Mouse (Mus musculus): ENCODE measurements around the gene Rabl2.
A peak's percentile ranks its signal among the peaks of the same experiment; 100 is the strongest.

The Rabl2 gene

DNA sequence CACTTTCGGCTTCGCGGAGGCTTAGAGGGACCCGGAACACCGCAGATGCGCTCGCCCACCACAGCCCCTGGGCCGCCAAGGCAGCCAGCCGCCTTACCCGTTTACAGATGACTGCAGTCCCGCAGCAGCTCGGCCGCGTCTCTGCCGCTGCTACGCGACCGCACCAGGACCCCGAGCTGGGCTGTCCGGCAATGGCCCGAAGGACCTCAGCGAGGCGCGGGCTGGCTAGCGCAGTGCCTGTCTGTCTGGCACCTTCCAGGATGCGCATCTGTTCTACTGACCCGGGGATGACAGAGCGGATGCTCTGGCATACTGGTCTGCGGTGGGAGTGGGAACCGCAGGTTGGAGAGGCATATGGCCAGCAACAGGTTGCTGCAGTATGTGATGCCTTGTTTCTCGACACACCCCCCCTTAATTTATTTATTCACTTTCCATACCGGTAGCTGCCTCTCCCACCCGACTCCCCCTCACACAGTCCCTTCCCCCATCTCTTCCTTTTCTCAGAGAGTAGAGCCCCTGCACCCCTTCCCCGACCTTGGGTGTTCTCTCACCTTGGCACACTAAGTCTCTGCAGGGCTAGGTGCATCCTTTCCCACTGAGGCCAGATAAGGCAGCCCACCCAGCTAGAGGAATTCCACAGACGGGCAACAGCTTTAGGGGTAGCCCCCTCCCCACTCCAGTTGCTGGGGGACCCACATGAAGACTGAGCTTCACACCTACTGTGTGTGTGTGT is at the start of gene Rabl2:
Rabl2 (minus strand) TSS at position 201 of the 733 bp plus-strand sequence.
- DNase-seq (ENCODE audit: low read depth, low spot score) = peak; percentile 44

DNA sequence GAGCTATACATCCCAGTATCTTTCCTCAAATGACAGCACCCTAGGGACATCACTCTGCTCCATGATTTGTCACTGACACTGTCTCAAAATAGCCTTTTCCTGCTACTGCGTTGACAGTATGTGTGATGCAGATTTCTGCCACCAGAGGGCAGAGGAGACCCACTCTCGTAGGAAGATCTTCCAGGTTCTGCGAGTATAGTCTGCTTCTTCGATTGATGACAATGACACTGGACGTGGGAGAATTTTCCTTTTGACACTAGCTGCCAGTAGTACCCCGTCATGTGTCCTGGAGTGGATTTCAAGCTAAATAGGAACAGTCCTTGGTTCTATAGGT is 31.9 kb upstream of the Rabl2 start:
- DNase-seq (ENCODE audit: low read depth, low spot score) = peak; percentile 5

DNA sequence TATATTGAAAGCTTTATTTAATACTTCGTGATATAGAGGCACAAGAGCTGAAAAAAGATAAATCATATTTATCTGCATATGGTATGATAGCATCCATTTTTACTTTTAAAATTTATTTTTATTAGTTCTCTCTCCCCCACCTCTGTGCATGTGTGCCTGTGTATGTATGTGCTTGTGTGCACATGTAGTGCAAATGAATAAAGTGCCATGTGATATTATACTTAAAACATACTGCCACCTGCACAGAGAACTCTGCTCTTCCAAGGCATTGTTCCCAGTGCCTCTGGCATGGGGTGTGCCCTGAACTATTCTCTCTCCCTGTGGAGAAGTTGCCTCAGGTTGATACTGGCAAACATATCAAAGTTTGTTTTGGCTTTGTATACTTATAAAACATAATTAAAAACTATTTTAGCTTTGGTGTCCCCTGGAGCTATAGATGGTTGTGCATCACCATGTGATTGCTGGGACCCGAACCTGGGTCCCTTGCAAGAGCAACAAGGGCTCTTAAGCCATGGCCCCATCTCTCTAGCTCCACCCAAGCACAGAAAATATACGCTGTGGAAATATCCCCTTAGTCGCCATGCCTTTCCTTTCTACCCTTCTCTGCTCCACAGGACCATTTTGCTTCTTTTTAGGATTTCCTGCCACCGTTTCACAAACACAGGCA is 31.4 kb upstream of the Rabl2 start:
- DNase-seq (ENCODE audit: low read depth, low spot score) = no peak

DNA sequence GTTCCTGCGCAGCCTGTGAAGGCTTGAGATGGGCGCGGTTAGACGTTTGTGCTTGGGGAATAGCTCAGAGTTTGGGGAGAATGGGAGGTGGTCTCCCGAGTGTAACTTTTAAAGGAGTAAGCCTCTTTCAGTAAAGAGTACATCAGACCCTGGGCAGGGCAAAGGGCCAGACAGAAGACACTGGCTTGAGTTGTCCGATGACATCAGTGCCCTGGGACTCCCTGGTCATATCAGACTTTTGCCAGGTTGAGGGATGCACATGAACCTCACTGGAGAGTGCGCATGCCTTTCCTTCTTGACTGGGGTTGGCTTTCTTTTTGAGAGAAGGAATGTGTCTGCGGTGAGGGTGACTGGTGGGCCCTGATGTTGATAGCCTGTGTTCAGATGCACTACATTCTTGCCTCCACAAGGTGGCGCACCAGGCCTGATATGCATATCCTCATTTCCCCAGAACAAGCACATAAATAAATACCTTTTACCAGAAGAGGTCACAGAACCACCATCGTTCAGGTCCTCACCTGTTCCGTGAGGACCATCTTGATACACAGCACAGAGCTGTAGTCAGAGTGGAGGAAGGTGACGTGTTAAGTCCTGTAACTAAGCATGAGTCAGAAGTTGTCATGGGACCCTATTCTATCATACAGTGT is 30.7 kb upstream of the Rabl2 start:
- peak; percentile 4 for DNase-seq (ENCODE audit: low read depth, low spot score)

DNA sequence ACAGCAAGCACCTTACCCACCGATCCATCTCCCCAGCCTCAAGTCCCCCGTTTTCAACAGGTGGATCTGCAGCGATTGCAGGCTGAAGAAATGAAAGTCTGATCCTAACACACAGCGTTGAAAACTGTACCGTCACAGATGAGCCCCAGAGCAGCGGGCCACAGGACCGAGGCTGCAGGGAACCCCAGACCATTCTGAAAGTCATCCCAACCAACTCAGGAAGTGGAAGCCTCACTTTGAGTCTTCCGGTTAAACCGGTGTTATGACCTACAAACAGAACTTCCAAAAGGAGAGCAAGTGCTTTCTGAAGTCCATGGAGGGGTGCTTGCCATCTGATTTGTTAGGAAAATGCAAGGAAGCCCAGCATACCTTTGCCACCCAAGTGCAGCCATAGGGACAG is 16.2 kb upstream of the Rabl2 start:
- no peak for DNase-seq (ENCODE audit: low read depth, low spot score)

DNA sequence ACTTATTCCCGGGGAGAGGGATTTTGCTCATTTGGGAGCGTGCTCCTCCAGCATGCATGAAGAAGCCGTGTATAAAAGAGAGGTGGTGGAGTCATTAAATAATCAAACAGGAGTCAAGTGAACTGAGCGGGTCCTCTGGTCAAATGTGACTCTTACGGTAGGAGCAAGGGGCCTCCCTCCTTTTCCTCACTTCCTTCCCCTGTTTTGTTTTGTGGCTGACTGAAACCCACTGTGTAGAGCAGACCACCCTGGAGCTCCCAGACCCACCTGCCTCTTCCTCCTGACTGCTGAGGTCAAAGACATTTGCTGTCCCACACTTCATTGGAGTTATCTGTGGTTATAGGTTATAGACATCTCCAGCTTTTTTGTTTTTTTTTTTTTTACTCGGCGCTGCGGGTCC is 15.8 kb upstream of the Rabl2 start:
- no peak for DNase-seq (ENCODE audit: low read depth, low spot score)

DNA sequence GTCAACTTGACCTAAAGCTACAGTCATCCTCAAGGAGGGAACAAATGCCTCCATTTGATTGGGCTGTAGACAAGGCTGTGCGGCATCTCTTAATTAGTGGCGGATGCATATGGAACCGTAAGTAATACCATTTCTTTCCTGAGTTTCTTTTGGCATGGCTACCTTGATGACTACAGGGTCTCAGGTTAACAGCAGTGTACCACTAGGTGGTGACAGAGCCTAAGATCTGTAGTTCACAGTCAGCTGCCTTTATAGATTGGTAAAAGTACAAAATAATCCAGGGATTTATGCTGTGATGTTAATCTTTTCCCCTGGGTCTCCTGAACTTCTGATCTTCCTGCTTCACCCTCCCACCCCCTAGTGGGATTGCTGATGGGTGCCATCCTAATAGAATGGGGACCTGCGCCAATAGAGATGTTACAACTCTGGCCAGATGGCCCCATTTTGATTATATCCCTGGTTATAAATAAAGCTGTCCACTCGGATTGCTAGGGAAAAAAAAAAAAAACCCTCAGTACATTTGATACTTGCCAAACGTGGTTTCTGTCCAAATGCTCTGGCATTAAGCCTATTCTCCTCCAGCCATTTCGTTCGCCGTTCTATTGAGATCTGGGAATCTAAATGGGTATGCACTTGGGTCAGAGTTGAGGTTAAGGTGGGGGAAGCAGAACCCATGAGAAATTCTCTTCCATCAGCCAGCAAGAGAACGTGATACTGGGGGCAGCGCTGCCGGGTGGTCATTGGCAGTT is 14.3 kb upstream of the Rabl2 start:
- no peak for DNase-seq (ENCODE audit: low read depth, low spot score)

DNA sequence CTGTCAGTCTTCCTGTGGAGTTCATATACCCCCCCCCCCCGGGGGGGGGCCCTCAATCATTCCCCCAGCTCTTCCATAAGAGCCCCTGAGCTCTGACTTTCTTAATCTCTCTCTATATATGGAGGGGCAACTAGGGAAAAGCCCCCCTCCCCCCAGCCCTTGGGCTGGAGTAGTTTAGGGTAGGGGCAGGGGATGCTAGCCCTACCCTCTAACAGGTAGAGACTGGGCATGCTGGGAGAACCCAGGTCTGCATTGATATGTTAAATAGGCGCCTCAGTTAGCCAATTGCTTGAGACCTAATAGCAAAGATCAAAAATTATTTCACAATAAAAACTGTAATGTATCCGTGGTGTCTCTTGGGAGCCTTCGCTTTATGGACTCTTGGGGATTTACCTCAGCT is 825 bp upstream of the Rabl2 start:
- no peak for DNase-seq (ENCODE audit: low read depth, low spot score)

DNA sequence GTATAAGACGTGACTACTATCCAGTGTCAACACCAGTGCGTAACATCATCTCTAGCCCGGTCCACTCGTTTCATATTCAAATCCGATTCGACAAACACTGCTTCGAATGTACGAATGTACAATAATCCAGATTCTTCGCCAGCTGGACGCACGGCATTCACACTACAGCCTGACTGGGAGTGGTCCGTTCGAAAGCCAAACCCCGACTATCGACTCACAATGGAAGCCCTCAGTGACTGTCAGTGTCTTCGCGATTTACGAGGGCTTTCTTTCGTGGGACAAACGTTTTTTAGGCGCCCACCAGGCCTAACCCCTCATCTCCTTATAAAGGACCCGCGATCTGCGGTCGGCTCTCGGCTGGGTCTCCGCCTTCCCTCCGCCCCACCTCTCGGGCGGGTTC is 406 bp downstream of the Rabl2 start:
- DNase-seq (ENCODE audit: low read depth, low spot score) = no peak

DNA sequence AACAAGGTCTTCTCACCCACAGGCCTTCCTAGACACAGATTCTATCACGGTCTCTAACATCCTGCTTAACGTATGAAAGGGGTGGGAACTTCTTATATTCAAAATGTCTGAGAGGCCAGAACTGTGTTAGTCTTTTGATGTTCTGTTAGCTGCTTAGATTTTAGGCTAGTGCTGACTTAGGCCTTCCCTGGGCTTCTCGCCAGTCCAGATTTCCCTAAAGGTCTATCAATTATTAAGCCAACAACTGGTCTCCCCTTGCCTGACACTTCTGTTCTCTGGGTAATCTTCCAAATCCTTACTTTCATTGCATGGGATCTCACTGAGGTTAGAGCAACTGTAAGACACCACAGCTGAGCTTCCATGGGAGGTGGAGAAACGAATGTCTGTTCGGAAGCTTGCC is 2.6 kb downstream of the Rabl2 start:
- no peak for DNase-seq (ENCODE audit: low read depth, low spot score)

DNA sequence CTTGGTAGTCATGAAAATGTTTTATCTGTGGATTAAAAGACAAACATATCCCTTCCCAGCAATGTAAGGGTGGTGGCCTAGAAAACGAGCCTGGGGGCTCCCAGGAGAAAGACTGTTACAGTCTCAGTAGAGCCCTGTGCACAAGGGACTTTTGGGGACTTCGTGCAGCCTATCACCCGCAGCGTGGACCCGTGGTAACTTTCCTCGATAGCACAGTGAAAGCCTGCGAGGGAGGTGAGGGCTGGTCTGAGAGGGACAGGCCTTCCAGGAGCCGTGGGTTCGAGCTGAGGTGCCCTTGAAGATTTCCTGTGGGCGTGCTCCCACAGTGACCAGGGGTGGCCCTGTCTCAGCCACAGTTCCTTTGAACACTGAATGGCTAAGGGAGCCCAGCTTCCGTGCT is 6.1 kb downstream of the Rabl2 start:
- no peak for DNase-seq (ENCODE audit: low read depth, low spot score)

DNA sequence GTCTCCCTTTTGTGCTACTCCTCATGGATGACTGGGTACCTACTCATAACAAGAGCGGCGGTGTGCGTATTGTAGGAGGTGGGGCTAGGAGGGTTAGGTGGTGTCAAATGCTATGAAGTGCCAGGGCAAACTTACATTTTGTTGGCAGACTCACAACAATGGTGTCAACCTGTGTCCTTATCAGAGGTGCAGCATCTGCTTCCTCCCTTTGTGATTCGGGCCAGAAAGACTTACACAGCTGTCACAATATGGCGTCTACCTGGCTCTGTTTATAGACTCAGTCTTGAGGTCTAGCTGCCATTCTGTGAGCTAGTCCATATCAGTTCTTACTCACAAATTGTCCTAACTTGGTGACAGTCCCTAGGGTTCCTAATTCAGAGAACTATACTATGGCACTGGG is 6.6 kb downstream of the Rabl2 start:
- no peak for DNase-seq (ENCODE audit: low read depth, low spot score)

DNA sequence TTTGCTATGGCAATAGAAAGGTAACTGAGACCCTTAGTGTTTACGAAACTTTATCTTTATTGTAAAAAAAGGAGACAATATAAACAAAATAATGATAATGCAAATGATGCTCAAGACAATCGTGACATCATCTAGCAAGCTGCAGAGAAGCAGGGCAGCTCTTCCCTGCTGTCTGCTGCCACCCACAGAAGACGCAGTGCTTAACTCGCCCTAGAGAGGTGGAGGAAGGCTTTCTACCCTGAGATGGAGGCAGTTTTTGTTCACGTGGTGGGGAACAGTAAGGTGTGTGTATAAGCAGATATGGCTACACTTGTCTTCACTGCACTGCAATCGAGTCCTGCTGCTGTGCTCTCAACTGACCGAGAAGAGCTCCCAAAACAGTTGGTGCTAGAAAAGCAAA is 9.2 kb downstream of the Rabl2 start:
- no peak for DNase-seq (ENCODE audit: low read depth, low spot score)

DNA sequence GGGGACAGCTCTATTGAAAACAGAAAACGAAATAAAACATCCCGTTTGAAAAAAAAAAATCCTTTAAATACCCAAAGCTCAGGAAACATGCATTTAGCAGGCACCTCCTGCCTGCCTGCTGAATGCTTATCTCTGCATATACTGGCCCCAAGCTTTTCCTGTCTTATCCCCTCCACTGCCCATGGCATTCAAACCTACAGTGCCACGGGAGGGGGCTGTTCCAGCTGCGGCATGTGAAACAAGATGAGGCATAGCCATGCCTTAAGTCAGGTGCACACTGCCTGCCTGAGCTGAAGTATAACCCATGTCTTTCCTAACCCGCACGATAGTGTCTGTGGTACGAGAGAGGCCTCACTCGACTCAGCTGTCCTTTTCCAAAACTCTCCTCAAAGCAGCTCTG is 19.6 kb downstream of the Rabl2 start:
- DNase-seq (ENCODE audit: low read depth, low spot score) = no peak

DNA sequence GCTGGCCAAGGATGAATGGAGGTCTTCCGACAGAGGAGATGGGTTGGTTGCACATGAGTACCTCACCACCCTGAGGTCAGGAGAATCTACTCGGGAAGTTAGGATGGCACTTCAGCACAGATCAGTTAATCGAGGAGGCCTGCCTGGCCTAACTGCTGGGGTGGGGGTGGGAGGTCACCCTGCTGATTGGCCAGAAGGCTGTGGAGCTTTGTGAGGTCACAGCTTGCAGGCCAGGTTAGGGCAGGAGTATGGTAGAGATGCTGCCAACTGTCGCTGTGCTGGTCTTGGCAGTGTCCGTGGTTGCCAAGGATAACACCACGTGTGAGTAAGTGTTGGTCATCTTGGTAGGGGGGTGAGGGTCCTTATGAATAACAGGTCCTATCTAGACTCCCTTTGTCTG is 23.6 kb downstream of the Rabl2 start, which contains the start of gene Acr:
Acr (plus strand) TSS at position 213 of the 400 bp plus-strand sequence.
- no peak for DNase-seq (ENCODE audit: low read depth, low spot score)

DNA sequence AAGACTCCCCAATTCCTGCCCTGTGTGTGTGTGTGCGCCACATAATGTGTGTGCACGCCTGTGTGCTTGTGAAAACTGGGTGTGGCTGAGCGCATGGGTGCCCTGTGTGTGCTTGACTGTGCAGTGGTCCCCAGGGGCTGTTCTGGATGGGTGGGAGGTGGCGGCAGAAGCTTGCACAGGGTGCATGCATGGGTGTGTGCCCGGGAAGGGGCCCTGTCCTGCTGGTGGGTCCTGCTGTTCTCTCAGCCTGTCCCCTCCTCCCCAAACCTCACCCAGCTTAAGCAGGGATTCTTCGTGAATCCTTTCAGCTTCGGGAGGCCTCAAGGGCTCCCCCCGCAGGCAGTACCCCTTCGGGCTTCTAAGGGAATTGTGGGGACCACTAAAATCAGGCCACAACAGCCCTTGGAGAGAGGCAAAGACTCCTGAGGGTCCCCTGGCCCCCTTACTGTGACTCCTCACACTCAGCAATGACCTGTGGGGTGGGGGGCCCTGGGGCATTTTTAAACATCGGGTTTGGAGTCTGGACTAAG is 32.5 kb downstream of the Rabl2 start:
- no peak for DNase-seq (ENCODE audit: low read depth, low spot score)

DNA sequence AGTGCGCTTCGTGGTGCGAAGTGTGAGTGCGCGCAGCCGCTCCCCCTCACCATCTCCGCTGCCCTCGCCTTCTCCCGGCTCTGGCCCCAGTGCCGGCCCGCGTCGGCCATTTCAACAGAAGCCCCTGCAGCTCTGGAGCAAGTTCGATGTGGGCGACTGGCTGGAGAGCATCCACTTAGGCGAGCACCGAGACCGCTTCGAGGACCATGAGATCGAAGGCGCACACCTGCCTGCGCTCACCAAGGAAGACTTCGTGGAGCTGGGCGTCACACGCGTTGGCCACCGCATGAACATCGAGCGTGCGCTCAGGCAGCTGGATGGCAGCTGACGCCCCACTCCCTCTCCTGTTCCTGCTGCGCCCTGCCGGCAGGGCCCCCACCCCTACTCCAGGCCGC is 33.7 kb downstream of the Rabl2 start:
- DNase-seq (ENCODE audit: low read depth, low spot score) = no peak

DNA sequence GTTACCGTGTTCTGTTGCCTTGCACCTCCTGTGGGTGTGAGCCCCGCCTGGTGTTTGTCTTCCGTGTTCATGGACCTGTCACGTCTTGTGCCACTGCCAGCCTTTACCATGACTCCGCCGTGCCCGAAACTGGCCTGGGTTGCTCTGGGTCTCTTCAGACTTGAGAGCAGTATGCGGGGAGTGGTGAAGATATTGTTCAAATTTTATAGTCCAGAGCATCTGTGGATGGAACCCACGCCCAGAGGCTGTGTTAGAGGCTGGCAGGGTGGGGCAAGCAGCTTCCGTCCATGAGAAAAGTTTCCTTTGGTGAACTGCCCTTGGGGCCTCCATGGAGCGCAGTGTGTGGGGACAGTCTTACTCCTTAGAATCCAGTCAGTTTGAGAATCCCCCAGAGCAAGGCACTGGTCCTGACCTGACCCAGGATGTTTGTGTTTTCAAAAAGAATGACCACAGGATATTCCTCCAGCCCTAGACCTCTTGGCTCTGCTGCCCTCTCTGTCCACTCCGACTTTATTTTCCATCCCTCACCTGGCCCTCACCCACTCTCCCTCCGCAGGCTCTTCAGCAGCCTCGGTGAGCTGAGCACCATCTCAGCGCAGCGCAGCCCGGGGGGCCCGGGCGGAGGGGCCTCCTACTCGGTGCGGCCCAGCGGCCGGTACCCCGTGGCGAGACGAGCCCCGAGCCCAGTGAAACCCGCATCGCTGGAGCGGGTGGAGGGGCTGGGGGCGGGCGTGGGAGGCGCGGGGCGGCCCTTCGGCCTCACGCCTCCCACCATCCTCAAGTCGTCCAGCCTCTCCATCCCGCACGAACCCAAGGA is 34.3 kb downstream of the Rabl2 start:
- DNase-seq (ENCODE audit: low read depth, low spot score) = no peak

DNA sequence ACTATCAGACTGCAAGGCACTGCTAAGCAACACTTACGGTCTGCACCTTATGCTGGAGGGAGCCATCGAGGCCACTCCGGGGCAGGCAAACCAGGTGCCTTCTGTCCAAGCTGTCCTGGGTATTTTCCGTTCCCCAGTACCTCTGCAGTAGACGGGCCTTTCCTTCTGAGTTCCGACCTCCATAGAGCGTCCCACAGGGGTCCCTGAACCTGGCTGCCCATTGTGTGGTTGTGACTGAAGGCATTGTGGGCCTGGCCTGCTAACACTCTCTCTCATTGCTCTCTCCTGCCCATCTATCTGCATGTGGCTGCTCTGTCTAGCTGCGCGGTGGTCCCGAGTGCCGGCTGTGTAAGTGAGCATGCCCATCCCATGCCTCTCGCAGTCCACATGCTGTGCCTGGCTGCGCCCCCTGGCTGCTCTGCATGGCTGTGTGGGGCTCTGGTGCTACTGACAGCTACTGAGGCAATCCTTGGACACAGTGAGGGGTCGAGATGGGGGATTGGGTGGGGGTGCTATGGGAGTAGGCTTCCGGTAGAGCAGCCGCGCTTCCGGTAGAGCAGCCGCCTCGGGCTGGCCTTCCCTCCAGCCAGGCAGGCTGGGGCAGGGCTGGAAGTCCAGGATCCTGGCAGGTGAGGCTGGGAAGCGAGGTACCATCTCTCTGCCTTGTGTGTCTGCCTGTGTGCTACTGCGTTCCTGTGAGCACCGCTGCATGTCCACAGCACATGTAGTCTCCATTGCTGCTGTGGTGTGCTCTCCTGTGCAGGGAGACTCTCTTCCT is 35.1 kb downstream of the Rabl2 start:
- DNase-seq (ENCODE audit: low read depth, low spot score) = no peak

DNA sequence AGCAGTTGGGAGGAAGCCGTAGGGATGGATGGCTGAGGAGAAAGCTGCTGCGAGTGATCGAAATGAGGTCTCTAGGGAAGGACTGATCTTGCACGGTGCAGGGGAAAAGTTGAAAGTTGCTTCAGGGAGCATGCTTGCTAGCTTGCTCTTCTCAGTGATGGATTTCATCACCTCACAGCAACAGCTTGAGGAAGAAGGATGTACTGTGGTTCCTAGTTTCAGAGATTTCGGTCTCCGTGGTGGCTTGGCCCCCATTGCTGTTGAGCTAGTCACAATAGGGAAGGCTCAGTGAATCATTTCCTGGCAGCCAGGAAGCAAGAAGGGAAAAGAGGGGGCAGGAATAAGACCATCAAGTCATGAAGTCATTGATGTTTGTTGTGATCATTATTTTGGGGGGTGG is 36.1 kb downstream of the Rabl2 start:
- no peak for DNase-seq (ENCODE audit: low read depth, low spot score)

All from c-Kit-negative CD71-positive TER-119-positive erythroid progenitor cells, embryonic 14.5 days (primary cell).